Mouse (Mus musculus): ENCODE data around the gene Bmpr1b. TPM values are rescaled to one million over a fixed set of nuclear protein-coding genes. Genes with fewer than 3 reads are reported as not detected.

Bmpr1b gene
- total RNA-seq, 2 experiments from 2014 or later: 15.4 to 17.4 TPM

DNA sequence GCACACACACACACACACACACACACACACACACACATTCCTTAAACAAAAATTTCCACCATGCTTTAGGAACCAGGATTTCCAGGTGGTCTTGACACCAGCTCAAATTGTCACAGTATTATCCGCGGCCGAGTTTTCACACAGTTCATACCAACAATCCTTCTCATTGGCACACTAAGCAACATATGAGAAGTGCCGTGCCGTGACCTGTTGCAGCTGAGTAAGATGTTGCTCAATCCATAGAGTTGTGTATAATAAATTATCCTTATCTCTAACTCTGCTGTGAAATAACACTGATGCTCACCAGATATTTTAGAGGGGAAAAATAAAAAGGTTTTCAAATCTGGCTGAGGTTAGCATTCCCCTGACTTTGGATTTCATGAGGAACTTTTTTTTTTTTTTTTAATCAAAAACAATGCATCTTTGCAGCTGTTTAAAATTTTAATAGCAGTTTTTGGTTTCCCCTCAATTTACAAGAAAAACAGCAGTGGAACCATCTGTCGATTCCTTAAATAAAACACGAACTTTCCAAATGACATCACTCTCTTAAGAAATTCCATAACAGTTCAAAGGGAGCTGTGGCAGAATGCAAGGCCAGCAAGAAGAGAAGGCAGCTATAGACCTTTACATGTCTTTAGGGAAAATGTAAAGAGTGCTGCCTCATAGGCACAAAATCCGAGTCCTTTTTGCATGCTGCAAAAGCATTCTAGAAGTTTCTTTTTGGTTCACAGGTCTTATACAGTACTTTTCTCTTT, 378.0 kb downstream of the Bmpr1b start:
- intact Hi-C loops (cut with DNase I): no loop called here
- DNase-seq (ENCODE audit: low spot score in 2 of 2): no peak

Other genes starting within 250 kb of the Bmpr1b start
- 10 to 100 TPM; 16.7 to 21.0 TPM for gene Pdlim5, start 226.3 kb upstream of the Bmpr1b start, total RNA-seq (2021)

All from left cerebral cortex, postnatal 36 days (tissue).